Mouse (Mus musculus) MEL-GATA-1-ER (cell line): ENCODE data around the gene Vmn2r103.

Experiments
- DNase-seq: peaks from one replicate; pipeline ENCODE4 v3.0.0-alpha.2; 2012; ENCODE audit warnings: low read depth; ENCODE audit errors: extremely low read depth

Vmn2r103 gene

GRCm38 (mm10) chr17:19773063-19773462 is at the start of gene Vmn2r103:
Gene Vmn2r103, plus strand, starts transcription at chr17:19773363.
- DNase-seq: no peak

- no peak for DNase-seq
Observed at GRCm38 (mm10) chr17:19778994-19779393, 5.8 kb downstream of the Vmn2r103 start.

GRCm38 (mm10) chr17:19789248-19789647 is 16.1 kb downstream of the Vmn2r103 start:
- DNase-seq: no peak
